Mouse (Mus musculus): Measurements from ENCODE around the gene Nubp2.

Gene Nubp2

GRCm38 (mm10) chr17:24886134-24886931 lies at the start of gene Nubp2, which contains the start of gene Spsb3:
Nubp2 (minus strand) TSS chr17:24886349.
Spsb3 (plus strand) TSS chr17:24886643.
- peak; percentile 99 for DNase-seq (ENCODE audit: low spot score)

- no peak for DNase-seq (ENCODE audit: low spot score)
Measured at GRCm38 (mm10) chr17:24935666-24936065, 49.5 kb upstream of the Nubp2 start.

GRCm38 (mm10) chr17:24934926-24935325 lies 48.8 kb upstream of the Nubp2 start:
- DNase-seq (ENCODE audit: low spot score), result no peak

GRCm38 (mm10) chr17:24933163-24933562 lies 47.0 kb upstream of the Nubp2 start:
- DNase-seq (ENCODE audit: low spot score), result no peak

GRCm38 (mm10) chr17:24932431-24932830 lies 46.3 kb upstream of the Nubp2 start:
- no peak for DNase-seq (ENCODE audit: low spot score)

- no peak for DNase-seq (ENCODE audit: low spot score)
Measured at GRCm38 (mm10) chr17:24929506-24929905, 43.4 kb upstream of the Nubp2 start.

- DNase-seq (ENCODE audit: low spot score), result no peak
Measured at GRCm38 (mm10) chr17:24923246-24923645, 37.1 kb upstream of the Nubp2 start.

GRCm38 (mm10) chr17:24913984-24914383 lies 27.8 kb upstream of the Nubp2 start:
- no peak for DNase-seq (ENCODE audit: low spot score)

- DNase-seq (ENCODE audit: low spot score), result no peak
Measured at GRCm38 (mm10) chr17:24907591-24907990, 21.4 kb upstream of the Nubp2 start.

GRCm38 (mm10) chr17:24903767-24904166 lies 17.6 kb upstream of the Nubp2 start:
- no peak for DNase-seq (ENCODE audit: low spot score)

- no peak for DNase-seq (ENCODE audit: low spot score)
Measured at GRCm38 (mm10) chr17:24902671-24903474, 16.7 kb upstream of the Nubp2 start.

- DNase-seq (ENCODE audit: low spot score), result no peak
Measured at GRCm38 (mm10) chr17:24902124-24902523, 16.0 kb upstream of the Nubp2 start.

- DNase-seq (ENCODE audit: low spot score), result no peak
Measured at GRCm38 (mm10) chr17:24900014-24900413, 13.9 kb upstream of the Nubp2 start.

- DNase-seq (ENCODE audit: low spot score), result no peak
Measured at GRCm38 (mm10) chr17:24899153-24899552, 13.0 kb upstream of the Nubp2 start.

- no peak for DNase-seq (ENCODE audit: low spot score)
Measured at GRCm38 (mm10) chr17:24898041-24898854, 12.1 kb upstream of the Nubp2 start.

- DNase-seq (ENCODE audit: low spot score), result no peak
Measured at GRCm38 (mm10) chr17:24897600-24897999, 11.5 kb upstream of the Nubp2 start.

GRCm38 (mm10) chr17:24896993-24897269 lies 10.8 kb upstream of the Nubp2 start:
- DNase-seq (ENCODE audit: low spot score), result no peak

- DNase-seq (ENCODE audit: low spot score), result peak; percentile 79
Measured at GRCm38 (mm10) chr17:24896241-24896992, 10.3 kb upstream of the Nubp2 start, which contains the start of gene Nme3. Nme3 (plus strand) TSS chr17:24896500.

GRCm38 (mm10) chr17:24895571-24896240 lies 9.6 kb upstream of the Nubp2 start:
- no peak for DNase-seq (ENCODE audit: low spot score)

GRCm38 (mm10) chr17:24894995-24895547 lies 8.9 kb upstream of the Nubp2 start, which contains the start of the genes Eme2 and Mrps34:
Eme2 (minus strand) TSS chr17:24895087.
Mrps34 (plus strand) TSS chr17:24895116.
- peak; percentile 83 for DNase-seq (ENCODE audit: low spot score)

All from testis, postnatal 14 days (tissue).